31 mouse cellular contexts compared by ENCODE assay signal in the genomic region with DNA sequence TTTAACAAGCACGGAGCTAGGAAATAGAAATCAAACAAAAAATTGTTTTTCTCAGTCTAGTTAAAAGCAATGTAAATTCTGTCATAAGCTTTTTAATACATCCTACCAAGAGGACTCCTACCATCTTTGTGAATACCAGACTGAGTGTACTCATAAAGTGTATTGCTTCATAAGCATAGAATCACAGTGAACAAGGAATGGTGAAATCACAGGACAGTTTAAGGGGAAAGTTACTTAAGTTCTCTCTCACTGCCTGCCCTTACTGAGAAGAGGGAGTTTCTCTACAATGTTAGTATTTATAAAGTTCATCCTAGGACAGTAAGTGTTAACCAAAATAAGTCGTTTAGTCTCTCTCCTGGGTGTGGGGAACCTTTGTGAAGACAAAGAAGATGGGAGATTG.
"Had no signal": no experiment of that assay in that cellular context is flagged by ENCODE, and none has a peak within 500 bp of the region (broad histone marks: within the 10 kb centered on the region; RNA-seq: fewer than 3 reads in every experiment).

No protein-coding gene starts in this region.

- H3K9ac ChIP-seq: limb, embryonic 12.5 days; limb, embryonic 13.5 days; limb, embryonic 15.5 days; liver, embryonic 12.5 days; liver, embryonic 13.5 days; liver, embryonic 14.5 days; liver, embryonic 15.5 days; liver, postnatal 0 days; lung, embryonic 14.5 days; lung, embryonic 15.5 days; midbrain, embryonic 12.5 days; midbrain, embryonic 13.5 days; midbrain, embryonic 15.5 days; neural tube, embryonic 12.5 days had no signal

- H3K4me2 ChIP-seq: limb, embryonic 12.5 days; limb, embryonic 13.5 days; limb, embryonic 15.5 days; liver, embryonic 11.5 days; liver, embryonic 12.5 days; liver, embryonic 13.5 days; liver, embryonic 15.5 days; lung, embryonic 14.5 days; lung, embryonic 15.5 days; midbrain, embryonic 11.5 days; midbrain, embryonic 12.5 days; midbrain, embryonic 13.5 days; midbrain, embryonic 15.5 days; neural tube, embryonic 12.5 days had no signal

- H3K27ac ChIP-seq: left cerebral cortex, adult 2 months; limb, embryonic 10.5 days; limb, embryonic 12.5 days; limb, embryonic 13.5 days; limb, embryonic 15.5 days; liver, embryonic 12.5 days; liver, embryonic 13.5 days; liver, embryonic 14.5 days; liver, embryonic 15.5 days; lung, embryonic 15.5 days; macrophage; midbrain, embryonic 10.5 days; midbrain, embryonic 12.5 days; midbrain, embryonic 13.5 days; midbrain, embryonic 15.5 days; neural tube, embryonic 12.5 days had no signal

- H3K4me1 ChIP-seq: limb, embryonic 10.5 days; limb, embryonic 12.5 days; limb, embryonic 13.5 days; limb, embryonic 15.5 days; lung, embryonic 15.5 days; megakaryocyte, embryonic 14.5 days; midbrain, embryonic 10.5 days; midbrain, embryonic 12.5 days; midbrain, embryonic 13.5 days; midbrain, embryonic 15.5 days; neural tube, embryonic 12.5 days had no signal

- DNase-seq: left cerebral cortex, postnatal 4 days; liver; liver, embryonic 13.5 days; liver, postnatal 0 days; lung, adult 18-20 months; lung, adult 2 months; lung, embryonic 14.5 days; lung, postnatal 10 days; lung, postnatal 36 days; lung, postnatal 4 days; midbrain, embryonic 14.5 days had no signal

- H3K36me3 ChIP-seq: limb, embryonic 10.5 days; limb, embryonic 12.5 days; limb, embryonic 13.5 days; limb, embryonic 15.5 days; liver, embryonic 12.5 days; liver, embryonic 13.5 days; liver, embryonic 15.5 days; lung, embryonic 15.5 days; midbrain, embryonic 12.5 days; midbrain, embryonic 13.5 days; midbrain, embryonic 15.5 days; neural tube, embryonic 12.5 days had no signal

- H3K4me3 ChIP-seq: left cerebral cortex, adult 2 months; limb, embryonic 10.5 days; limb, embryonic 12.5 days; limb, embryonic 13.5 days; limb, embryonic 15.5 days; liver, embryonic 12.5 days; liver, embryonic 13.5 days; liver, embryonic 15.5 days; lung, embryonic 15.5 days; megakaryocyte, embryonic 14.5 days; midbrain, embryonic 10.5 days; midbrain, embryonic 12.5 days; midbrain, embryonic 13.5 days; midbrain, embryonic 15.5 days; myocyte; neural tube, embryonic 12.5 days had no signal

- H3K27me3 ChIP-seq: limb, embryonic 12.5 days; limb, embryonic 13.5 days; limb, embryonic 15.5 days; liver, embryonic 12.5 days; liver, embryonic 13.5 days; liver, embryonic 15.5 days; lung, embryonic 15.5 days; megakaryocyte, embryonic 14.5 days; midbrain, embryonic 12.5 days; midbrain, embryonic 13.5 days; midbrain, embryonic 15.5 days; neural tube, embryonic 12.5 days had no signal

- ATAC-seq: liver, embryonic 12.5 days; liver, postnatal 0 days; midbrain, embryonic 13.5 days; midbrain, embryonic 15.5 days; midbrain, embryonic 16.5 days had no signal

- H3K9me3 ChIP-seq: limb, embryonic 10.5 days; limb, embryonic 12.5 days; limb, embryonic 13.5 days; limb, embryonic 15.5 days; liver, embryonic 12.5 days; liver, embryonic 13.5 days; liver, embryonic 15.5 days; lung, embryonic 15.5 days; megakaryocyte, embryonic 14.5 days; midbrain, embryonic 10.5 days; midbrain, embryonic 12.5 days; midbrain, embryonic 13.5 days; midbrain, embryonic 15.5 days; neural tube, embryonic 12.5 days had no signal
